In genomic region chrX:11752973-11753590, GRCm38 (mm10) we compare ENCODE assay signal across 8 mouse cellular contexts.
DNase-seq lines count a peak whose midpoint lies in the region; ATAC-seq lines count a peak whose summit lies in the region.

No protein-coding gene starts in this region.

- H3K4me2 ChIP-seq in hindbrain, embryonic 11.5 days (replicated peaks; ENCODE audit: low read depth, low read length) = no peak overlapping the region
- H3K4me2 ChIP-seq in hindbrain, embryonic 12.5 days (replicated peaks) = no peak overlapping the region
- H3K4me2 ChIP-seq in liver, embryonic 11.5 days = peak overlapping the region; percentile 8
- H3K4me2 ChIP-seq in neural tube, embryonic 15.5 days = no peak overlapping the region

- ATAC-seq in hindbrain, embryonic 11.5 days (ENCODE audit: low FRiP score) = no peak
- ATAC-seq in hindbrain, embryonic 12.5 days (ENCODE audit: low FRiP score) = no peak
- 0 out of 2 replicates have a peak, but pooled peaks have one; percentile 41 for ATAC-seq in liver, embryonic 11.5 days (replicated peaks; ENCODE audit: low FRiP score)
- ATAC-seq in neural tube, embryonic 15.5 days (ENCODE audit: low FRiP score) = no peak

- H3K36me3 ChIP-seq in hindbrain, embryonic 11.5 days (ENCODE audit: control insufficient read depth, insufficient read depth, low read length) = no peaks in the 10 kb centered on the region
- no peaks in the 10 kb centered on the region for H3K36me3 ChIP-seq in hindbrain, embryonic 12.5 days
- H3K36me3 ChIP-seq in liver, embryonic 11.5 days (ENCODE audit: control insufficient read depth, insufficient read depth, low read length) = no peaks in the 10 kb centered on the region
- H3K36me3 ChIP-seq in neural tube, embryonic 15.5 days = no peaks in the 10 kb centered on the region

- no peak overlapping the region for H3K4me3 ChIP-seq in hindbrain, embryonic 11.5 days (ENCODE audit: low read depth, low read length)
- no peak overlapping the region for H3K4me3 ChIP-seq in hindbrain, embryonic 12.5 days
- H3K4me3 ChIP-seq in liver, embryonic 11.5 days (ENCODE audit: low read depth, low read length) = no peak overlapping the region
- H3K4me3 ChIP-seq in neural tube, embryonic 15.5 days (replicated peaks) = no peak overlapping the region

- DNase-seq in hindbrain, embryonic 11.5 days (ENCODE audit: low spot score) = peak; percentile 5
- peak; percentile 67 for DNase-seq in 3T3-L1 (ENCODE audit: low read depth, low spot score)
- DNase-seq in Muller cell, postnatal 12 days (ENCODE audit: inconsistent ontology term) = peak; percentile 31
- peak; percentile 35 for DNase-seq in liver, embryonic 11.5 days (ENCODE audit: low spot score)
- peak; percentile 52 for DNase-seq in thymus, postnatal 25 days
- no peak for DNase-seq in kidney, postnatal 36 days

- 42% methylated on average over 13 of the region's 13 CpGs for WGBS in hindbrain, embryonic 11.5 days
- WGBS in hindbrain, embryonic 12.5 days = 32% methylated on average over 12 of the region's 13 CpGs
- WGBS in liver, embryonic 11.5 days = 7% methylated on average over 13 of the region's 13 CpGs
- 38% methylated on average over 13 of the region's 13 CpGs for WGBS in neural tube, embryonic 15.5 days

- H3K27me3 ChIP-seq in hindbrain, embryonic 11.5 days (ENCODE audit: control insufficient read depth, insufficient read depth, low read length) = no peaks in the 10 kb centered on the region
- H3K27me3 ChIP-seq in hindbrain, embryonic 12.5 days = peaks cover 21% of the 10 kb centered on the region
- no peaks in the 10 kb centered on the region; the same call in 1 of the 2 replicates for H3K27me3 ChIP-seq in liver, embryonic 11.5 days (replicated peaks; ENCODE audit: control insufficient read depth, insufficient read depth, low read length)
- H3K27me3 ChIP-seq in neural tube, embryonic 15.5 days (replicated peaks) = peaks cover 4% of the 10 kb centered on the region; the same call in 1 of the 2 replicates

- H3K27ac ChIP-seq in hindbrain, embryonic 11.5 days (ENCODE audit: low read depth, low read length) = no peak overlapping the region
- H3K27ac ChIP-seq in hindbrain, embryonic 12.5 days = no peak overlapping the region
- H3K27ac ChIP-seq in liver, embryonic 11.5 days (ENCODE audit: low read depth, low read length) = no peak overlapping the region; the same call in 1 of the 2 replicates
- no peak overlapping the region for H3K27ac ChIP-seq in neural tube, embryonic 15.5 days (replicated peaks)

- H3K4me1 ChIP-seq in hindbrain, embryonic 11.5 days (replicated peaks; ENCODE audit: control insufficient read depth, insufficient read depth, low read length) = no peaks in the 10 kb centered on the region
- no peaks in the 10 kb centered on the region for H3K4me1 ChIP-seq in hindbrain, embryonic 12.5 days
- H3K4me1 ChIP-seq in liver, embryonic 11.5 days (replicated peaks; ENCODE audit: control insufficient read depth, insufficient read depth, low read length) = peaks cover 4% of the 10 kb centered on the region; the same call in 1 of the 2 replicates
- H3K4me1 ChIP-seq in neural tube, embryonic 15.5 days = no peaks in the 10 kb centered on the region

- H3K9me3 ChIP-seq in hindbrain, embryonic 11.5 days (ENCODE audit: control insufficient read depth, low read length) = no peaks in the 10 kb centered on the region
- no peaks in the 10 kb centered on the region for H3K9me3 ChIP-seq in hindbrain, embryonic 12.5 days (replicated peaks)
- no peaks in the 10 kb centered on the region for H3K9me3 ChIP-seq in liver, embryonic 11.5 days (ENCODE audit: control insufficient read depth, low read length)
- H3K9me3 ChIP-seq in neural tube, embryonic 15.5 days (replicated peaks) = no peaks in the 10 kb centered on the region

- no peak overlapping the region for H3K9ac ChIP-seq in hindbrain, embryonic 11.5 days (ENCODE audit: low read depth, low read length)
- no peak overlapping the region for H3K9ac ChIP-seq in hindbrain, embryonic 12.5 days
- no peak overlapping the region for H3K9ac ChIP-seq in liver, embryonic 11.5 days (ENCODE audit: low read depth, low read length)
- no peak overlapping the region for H3K9ac ChIP-seq in neural tube, embryonic 15.5 days (replicated peaks)

Comparison
In these comparisons a context has a peak if more than half of its experiments do, and no peak if none do; other contexts are left out.
1. DNase-seq: peak in hindbrain, embryonic 11.5 days (single experiment), 3T3-L1 (single experiment), Muller cell, postnatal 12 days (single experiment), liver, embryonic 11.5 days (single experiment) and thymus, postnatal 25 days (single experiment); none in kidney, postnatal 36 days (0 of 2).